Mouse (Mus musculus): ENCODE measurements around the gene Pole3.

- TF ChIP-seq POLR2A (IDR thresholded peaks at IDR 0.05; ENCODE audit: extremely low read depth, insufficient read depth, low read length) (no peak), CTCF (IDR thresholded peaks at IDR 0.05; ENCODE audit: low read depth, low read length) (no peak)
Measured at GRCm38 (mm10) chr4:62562006-62562405, 37.1 kb upstream of the Pole3 start.
